Mouse (Mus musculus): ENCODE measurements around the gene Dnm2. TPM values are rescaled to one million over a fixed set of nuclear protein-coding genes. Genes with fewer than 3 reads are reported as not detected.

Dnm2 gene
- polyA plus RNA-seq, 1 experiment from 2014 or later = 77.4 TPM

- Histone ChIP-seq H3K4me3 (no peak overlapping the region), H3K36me3 (peaks cover 35% of the 10 kb centered on the region), H3K4me2 (no peak overlapping the region), H3K27me3 (no peaks in the 10 kb centered on the region), H3K9ac (no peak overlapping the region), H3K27ac (no peak overlapping the region), H3K9me3 (no peaks in the 10 kb centered on the region), H3K4me1 (peaks cover 8% of the 10 kb centered on the region)
- no peak for ATAC-seq (ENCODE audit: borderline replicate concordance, extremely low read depth, low FRiP score, low TSS enrichment)
- 70% methylated on average over 7 of the region's 7 CpGs for WGBS
Observed at GRCm38 (mm10) chr9:21408624-21409023, 16.1 kb upstream of the Dnm2 start.

- peaks cover 24% of the 10 kb centered on the region for H3K36me3 ChIP-seq
- no peak overlapping the region for H3K4me3 ChIP-seq
- ATAC-seq (ENCODE audit: borderline replicate concordance, extremely low read depth, low FRiP score, low TSS enrichment) = no peak
- H3K9ac ChIP-seq = no peak overlapping the region
- 29% methylated on average over 9 of the region's 9 CpGs for WGBS
- H3K9me3 ChIP-seq = no peaks in the 10 kb centered on the region
- H3K27me3 ChIP-seq = no peaks in the 10 kb centered on the region
- H3K4me1 ChIP-seq = peaks cover 8% of the 10 kb centered on the region
- H3K4me2 ChIP-seq = no peak overlapping the region
- no peak overlapping the region for H3K27ac ChIP-seq
Observed at GRCm38 (mm10) chr9:21409592-21410317, 15.0 kb upstream of the Dnm2 start.

DNA sequence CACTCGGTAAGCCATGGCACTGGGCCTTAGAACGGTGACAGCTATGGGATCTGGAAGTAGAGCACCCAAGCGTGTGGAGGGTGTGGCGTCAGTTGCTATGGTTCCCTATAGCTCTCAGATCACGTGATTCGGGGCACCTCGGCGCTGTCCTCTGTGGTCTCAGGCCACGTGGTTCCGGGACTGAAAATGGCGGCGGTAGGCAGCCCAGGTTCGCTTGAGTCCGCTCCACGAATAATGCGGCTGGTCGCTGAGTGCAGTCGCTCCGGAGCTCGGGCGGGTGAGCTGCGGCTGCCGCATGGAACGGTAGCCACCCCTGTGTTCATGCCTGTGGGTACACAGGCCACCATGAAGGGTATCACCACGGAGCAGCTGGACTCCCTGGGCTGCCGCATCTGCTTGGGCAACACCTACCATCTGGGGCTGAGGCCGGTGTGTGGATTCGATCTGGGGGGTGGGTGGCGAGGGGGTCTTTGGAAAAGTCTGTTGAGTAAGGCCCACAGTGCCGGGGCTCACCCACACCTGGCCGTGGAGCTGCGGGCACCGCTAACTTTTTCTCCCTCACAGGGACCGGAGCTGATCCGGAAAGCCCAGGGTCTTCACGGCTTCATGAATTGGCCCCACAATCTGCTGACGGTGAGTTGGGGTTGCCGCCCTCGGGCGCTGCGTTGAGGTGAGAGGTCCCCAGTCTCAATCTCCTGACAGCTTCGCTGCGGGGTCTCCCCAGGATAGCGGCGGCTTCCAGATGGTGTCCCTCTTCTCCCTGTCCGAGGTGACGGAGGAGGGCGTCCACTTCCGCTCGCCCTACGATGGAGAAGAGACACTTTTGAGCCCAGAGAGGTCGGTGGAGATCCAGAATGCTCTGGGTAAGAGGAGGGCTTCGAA, 12.8 kb upstream of the Dnm2 start, which contains the start of gene Qtrt1:
Qtrt1 (plus strand) TSS at position 169 of the 882 bp plus-strand sequence.
- Histone ChIP-seq H3K9ac (peak within 1 kb of the TSS; percentile 64), H3K36me3 (peaks cover 2% of the 10 kb centered on the region; the same call in 1 of the 2 replicates), H3K4me2 (peak within 1 kb of the TSS; percentile 81), H3K27ac (0 out of 2 replicates have a peak within 1 kb of the TSS, but pooled peaks have one; percentile 5), H3K9me3 (no peaks in the 10 kb centered on the region), H3K27me3 (no peaks in the 10 kb centered on the region), H3K4me3 (peak within 1 kb of the TSS; percentile 84), H3K4me1 (peaks cover 8% of the 10 kb centered on the region)
- WGBS = 2% methylated on average over 53 of the region's 53 CpGs
- ATAC-seq (ENCODE audit: borderline replicate concordance, extremely low read depth, low FRiP score, low TSS enrichment) = peak; percentile 94

DNA sequence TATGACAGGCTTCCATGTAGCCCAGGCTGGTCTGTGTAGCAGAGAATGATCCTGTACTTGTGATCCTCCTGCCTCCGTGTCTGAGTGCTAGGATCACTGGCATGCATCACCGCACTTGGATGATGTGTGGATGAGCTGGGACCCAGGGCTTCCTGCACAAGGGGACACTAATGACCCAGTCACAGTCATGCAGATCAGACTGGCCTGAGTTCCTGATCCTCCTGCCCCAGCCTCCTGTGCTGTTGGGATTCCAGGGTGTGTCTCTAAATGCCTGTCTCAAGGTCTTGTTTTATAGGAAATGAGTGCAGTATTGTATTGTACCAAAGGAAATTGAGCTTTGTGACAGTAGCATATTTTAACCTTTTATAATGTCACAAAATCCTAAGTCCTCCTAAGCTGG, 6.8 kb upstream of the Dnm2 start:
- Histone ChIP-seq H3K27ac (no peak overlapping the region), H3K4me2 (no peak overlapping the region), H3K9me3 (no peaks in the 10 kb centered on the region), H3K9ac (no peak overlapping the region), H3K36me3 (peaks cover 30% of the 10 kb centered on the region), H3K27me3 (no peaks in the 10 kb centered on the region), H3K4me3 (no peak overlapping the region), H3K4me1 (no peaks in the 10 kb centered on the region)
- no peak for ATAC-seq (ENCODE audit: borderline replicate concordance, extremely low read depth, low FRiP score, low TSS enrichment)
- WGBS = 98% methylated on average over 2 of the region's 2 CpGs

GRCm38 (mm10) chr9:21419646-21420045, 5.1 kb upstream of the Dnm2 start:
- no peak for ATAC-seq (ENCODE audit: borderline replicate concordance, extremely low read depth, low FRiP score, low TSS enrichment)
- no peaks in the 10 kb centered on the region for H3K4me1 ChIP-seq
- H3K4me3 ChIP-seq = no peak overlapping the region
- H3K27me3 ChIP-seq = no peaks in the 10 kb centered on the region
- H3K36me3 ChIP-seq = peaks cover 30% of the 10 kb centered on the region
- no peak overlapping the region for H3K27ac ChIP-seq
- no peak overlapping the region for H3K9ac ChIP-seq
- 87% methylated on average over 2 of the region's 2 CpGs for WGBS
- no peak overlapping the region for H3K4me2 ChIP-seq
- no peaks in the 10 kb centered on the region for H3K9me3 ChIP-seq

GRCm38 (mm10) chr9:21425556-21425945, 843 bp downstream of the Dnm2 start:
- no peaks in the 10 kb centered on the region for H3K27me3 ChIP-seq
- peaks cover 25% of the 10 kb centered on the region for H3K4me1 ChIP-seq
- peak overlapping the region; percentile 91 for H3K4me2 ChIP-seq
- peak overlapping the region; percentile 70 for H3K4me3 ChIP-seq
- H3K27ac ChIP-seq = peak overlapping the region; percentile 69
- WGBS = 4% methylated on average over 6 of the region's 6 CpGs
- ATAC-seq (ENCODE audit: borderline replicate concordance, extremely low read depth, low FRiP score, low TSS enrichment) = no peak
- H3K9me3 ChIP-seq = no peaks in the 10 kb centered on the region
- H3K9ac ChIP-seq = peak overlapping the region; percentile 74
- H3K36me3 ChIP-seq = peaks cover 4% of the 10 kb centered on the region; the same call in 1 of the 2 replicates

- no peaks in the 10 kb centered on the region for H3K9me3 ChIP-seq
- 0% methylated on average over 1 of the region's 1 CpGs for WGBS
- no peaks in the 10 kb centered on the region for H3K27me3 ChIP-seq
- H3K4me3 ChIP-seq = peak overlapping the region; percentile 70
- H3K27ac ChIP-seq = no peak overlapping the region
- H3K36me3 ChIP-seq = no peaks in the 10 kb centered on the region
- ATAC-seq (ENCODE audit: borderline replicate concordance, extremely low read depth, low FRiP score, low TSS enrichment) = no peak
- H3K4me2 ChIP-seq = peak overlapping the region; percentile 91
- peak overlapping the region; percentile 74 for H3K9ac ChIP-seq
- H3K4me1 ChIP-seq = peaks cover 25% of the 10 kb centered on the region
Observed at GRCm38 (mm10) chr9:21426013-21426412, 1.3 kb downstream of the Dnm2 start.

DNA sequence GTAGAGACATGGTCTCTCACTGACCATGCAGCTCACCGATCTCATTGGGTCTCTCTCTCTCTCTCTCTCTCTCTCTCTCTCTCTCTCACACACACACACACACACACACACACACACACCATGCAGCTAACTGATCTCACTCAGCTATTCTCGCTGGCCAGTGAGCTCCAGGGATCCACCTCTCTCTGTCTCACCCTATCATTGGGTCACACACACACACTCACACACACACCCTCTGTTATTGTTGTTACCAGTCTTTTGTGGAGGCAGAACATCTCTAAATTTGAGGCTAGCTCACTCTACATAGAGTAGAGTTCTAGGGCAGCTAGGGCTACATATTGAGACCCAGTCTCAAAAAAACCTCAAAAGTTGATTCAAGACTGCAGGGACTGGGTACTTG, 1.8 kb downstream of the Dnm2 start:
- Histone ChIP-seq H3K9me3 (no peaks in the 10 kb centered on the region), H3K4me3 (peak overlapping the region; percentile 70; the same call in 1 of the 2 replicates), H3K9ac (no peak overlapping the region), H3K27me3 (no peaks in the 10 kb centered on the region), H3K4me1 (peaks cover 25% of the 10 kb centered on the region), H3K36me3 (no peaks in the 10 kb centered on the region), H3K4me2 (peak overlapping the region; percentile 91), H3K27ac (no peak overlapping the region)
- no peak for ATAC-seq (ENCODE audit: borderline replicate concordance, extremely low read depth, low FRiP score, low TSS enrichment)
- 62% methylated on average over 2 of the region's 2 CpGs for WGBS

DNA sequence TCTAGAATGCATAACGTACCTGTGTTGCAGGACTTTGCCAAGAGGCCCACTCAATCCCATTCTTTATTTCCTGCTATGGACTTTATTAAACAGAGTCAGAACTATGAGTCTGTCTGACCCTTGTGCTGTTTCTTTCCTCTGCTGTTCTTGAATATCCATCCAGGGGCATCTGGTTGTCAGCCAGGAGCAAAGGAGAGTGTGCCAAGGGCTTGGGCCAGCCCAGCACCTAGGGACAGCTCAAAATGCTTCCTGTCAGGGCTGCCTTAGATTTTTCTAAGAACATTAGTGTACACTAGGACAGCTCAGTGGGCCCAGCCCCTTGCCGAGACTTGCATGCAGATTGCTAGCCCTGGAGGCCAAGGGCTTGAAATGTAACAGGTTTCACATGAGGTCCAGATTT, 3.1 kb downstream of the Dnm2 start:
- H3K4me1 ChIP-seq = peaks cover 25% of the 10 kb centered on the region
- no peak overlapping the region for H3K27ac ChIP-seq
- no peak overlapping the region for H3K4me3 ChIP-seq
- H3K36me3 ChIP-seq = no peaks in the 10 kb centered on the region
- whole genome bisulfite sequencing = 75% methylated on average over 2 of the region's 2 CpGs
- no peak overlapping the region for H3K9ac ChIP-seq
- no peaks in the 10 kb centered on the region for H3K27me3 ChIP-seq
- H3K4me2 ChIP-seq = no peak overlapping the region
- H3K9me3 ChIP-seq = no peaks in the 10 kb centered on the region
- ATAC-seq (ENCODE audit: borderline replicate concordance, extremely low read depth, low FRiP score, low TSS enrichment) = no peak

DNA sequence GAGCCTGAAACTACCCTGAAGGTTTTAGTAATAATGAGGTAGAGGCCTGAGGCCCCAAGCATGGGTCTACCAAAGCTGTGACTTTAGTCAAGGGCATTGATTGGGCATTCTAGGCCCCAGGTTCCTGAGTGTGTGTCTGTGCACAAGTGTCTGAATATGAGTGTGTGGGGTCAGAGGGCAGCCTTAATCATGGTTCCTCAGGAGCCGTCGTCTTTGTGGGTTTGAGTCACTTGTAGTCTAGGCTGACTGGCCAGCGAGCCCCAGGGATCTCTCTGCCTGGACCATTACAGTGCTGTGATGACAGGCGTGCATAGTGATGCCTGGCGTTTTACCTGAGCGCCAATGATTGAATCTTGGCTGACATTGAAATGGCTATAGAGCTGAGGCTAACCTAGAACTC, 3.5 kb downstream of the Dnm2 start:
- H3K4me3 ChIP-seq = no peak overlapping the region

GRCm38 (mm10) chr9:21430724-21431123, 6.0 kb downstream of the Dnm2 start:
- Histone ChIP-seq H3K9ac (no peak overlapping the region), H3K27ac (no peak overlapping the region), H3K4me2 (no peak overlapping the region), H3K4me1 (peaks cover 23% of the 10 kb centered on the region), H3K4me3 (no peak overlapping the region), H3K9me3 (no peaks in the 10 kb centered on the region), H3K27me3 (no peaks in the 10 kb centered on the region), H3K36me3 (no peaks in the 10 kb centered on the region)
- ATAC-seq (ENCODE audit: borderline replicate concordance, extremely low read depth, low FRiP score, low TSS enrichment) = no peak
- WGBS = 84% methylated on average over 7 of the region's 7 CpGs

More for the DNA sequence above, 3.5 kb downstream of the Dnm2 start:
- H3K27me3 ChIP-seq = no peaks in the 10 kb centered on the region
- 81% methylated on average over 6 of the region's 6 CpGs for WGBS
- H3K27ac ChIP-seq = no peak overlapping the region
- H3K4me2 ChIP-seq = no peak overlapping the region
- H3K9me3 ChIP-seq = no peaks in the 10 kb centered on the region
- H3K9ac ChIP-seq = no peak overlapping the region
- no peaks in the 10 kb centered on the region for H3K36me3 ChIP-seq
- peaks cover 25% of the 10 kb centered on the region for H3K4me1 ChIP-seq
- no peak for ATAC-seq (ENCODE audit: borderline replicate concordance, extremely low read depth, low FRiP score, low TSS enrichment)

- 83% methylated on average over 7 of the region's 7 CpGs for WGBS
- H3K27ac ChIP-seq = no peak overlapping the region
- no peaks in the 10 kb centered on the region for H3K36me3 ChIP-seq
- H3K27me3 ChIP-seq = no peaks in the 10 kb centered on the region
- H3K4me3 ChIP-seq = no peak overlapping the region
- H3K9me3 ChIP-seq = no peaks in the 10 kb centered on the region
- no peak overlapping the region for H3K4me2 ChIP-seq
- peaks cover 17% of the 10 kb centered on the region for H3K4me1 ChIP-seq
- ATAC-seq (ENCODE audit: borderline replicate concordance, extremely low read depth, low FRiP score, low TSS enrichment) = no peak
- H3K9ac ChIP-seq = no peak overlapping the region
Observed at GRCm38 (mm10) chr9:21432066-21432465, 7.4 kb downstream of the Dnm2 start.
